Mouse (Mus musculus): ENCODE data around the gene Pla2g4b.

The Pla2g4b gene

DNA sequence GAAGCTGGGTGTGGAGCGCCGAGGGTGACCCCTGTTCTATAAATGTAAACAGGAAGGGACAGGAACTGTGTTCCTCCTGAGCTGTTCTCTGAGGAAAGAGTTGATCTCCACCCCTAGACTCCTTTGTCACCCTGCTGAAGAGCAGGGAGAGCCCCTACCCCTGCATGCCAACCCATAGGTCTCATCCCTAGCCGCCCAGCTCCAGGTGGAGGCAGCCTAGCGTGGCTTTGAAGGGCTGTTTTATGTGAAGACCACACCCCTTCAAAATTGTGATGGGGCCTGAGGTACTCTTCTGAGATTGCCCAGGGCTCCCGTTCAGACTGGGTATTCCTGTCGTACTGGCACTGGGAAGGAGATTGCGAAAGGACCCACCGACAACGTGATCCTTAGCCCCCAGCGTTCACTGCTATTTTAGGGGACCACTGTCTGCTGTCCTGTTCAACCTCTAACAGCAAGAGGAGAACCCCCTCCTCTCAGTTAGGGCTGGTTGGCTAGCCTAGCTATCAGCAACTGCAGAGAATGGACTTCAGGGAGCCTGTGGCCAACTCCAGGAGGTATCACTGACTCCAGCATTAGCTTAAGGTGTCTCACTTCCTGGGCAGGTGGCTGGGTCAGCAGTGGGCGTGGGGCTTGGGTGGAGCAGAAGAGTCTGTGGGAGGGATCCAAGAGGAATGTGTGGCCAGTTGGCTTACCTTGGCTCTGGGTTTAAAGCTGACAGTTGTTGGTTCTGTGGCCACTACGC, at the start of gene Pla2g4b:
TSS of gene Pla2g4b (plus strand) at position 692 of the 742 bp plus-strand sequence.
- no peak for DNase-seq (ENCODE audit: low read depth)

DNA sequence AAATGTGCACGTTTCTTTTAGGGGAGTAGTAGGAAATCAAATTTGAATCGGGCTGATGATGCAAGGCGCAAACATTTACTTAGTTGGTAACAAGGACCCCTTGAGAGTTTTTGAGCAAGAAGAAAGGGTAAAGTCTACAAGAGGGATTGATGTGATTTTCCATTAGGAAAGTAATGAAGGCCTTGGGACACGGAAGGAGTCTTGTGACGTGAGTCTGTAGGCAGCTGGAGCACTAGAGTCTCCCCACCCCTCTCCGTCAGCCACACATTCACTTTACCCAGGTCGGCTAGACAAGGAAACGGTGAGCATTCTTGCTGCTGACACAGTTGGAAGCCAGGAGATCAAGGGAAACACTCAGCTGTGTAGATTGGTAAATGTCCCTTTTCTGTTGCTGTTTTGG, 47.3 kb upstream of the Pla2g4b start:
- no peak for DNase-seq (ENCODE audit: low read depth)

DNA sequence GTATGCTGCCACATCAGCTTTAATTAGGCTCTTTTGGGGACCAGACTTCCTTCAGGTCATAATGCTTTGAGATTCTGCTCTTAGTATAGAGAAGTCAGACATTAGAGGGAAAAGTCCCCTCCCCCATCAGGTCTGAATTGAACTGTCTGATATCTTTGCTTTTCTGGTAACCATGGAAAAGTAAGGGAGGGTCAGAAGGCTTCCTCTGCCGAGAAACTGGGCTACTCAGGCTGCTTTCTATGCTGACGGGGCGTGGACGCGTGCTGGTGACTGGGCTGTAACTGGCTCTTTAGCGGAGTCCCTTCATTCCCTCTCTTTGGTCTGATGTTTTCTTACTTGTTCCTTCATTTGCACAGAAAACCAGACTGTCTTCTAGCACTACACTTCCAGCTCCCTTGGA, 46.8 kb upstream of the Pla2g4b start:
- DNase-seq (ENCODE audit: low read depth): no peak

DNA sequence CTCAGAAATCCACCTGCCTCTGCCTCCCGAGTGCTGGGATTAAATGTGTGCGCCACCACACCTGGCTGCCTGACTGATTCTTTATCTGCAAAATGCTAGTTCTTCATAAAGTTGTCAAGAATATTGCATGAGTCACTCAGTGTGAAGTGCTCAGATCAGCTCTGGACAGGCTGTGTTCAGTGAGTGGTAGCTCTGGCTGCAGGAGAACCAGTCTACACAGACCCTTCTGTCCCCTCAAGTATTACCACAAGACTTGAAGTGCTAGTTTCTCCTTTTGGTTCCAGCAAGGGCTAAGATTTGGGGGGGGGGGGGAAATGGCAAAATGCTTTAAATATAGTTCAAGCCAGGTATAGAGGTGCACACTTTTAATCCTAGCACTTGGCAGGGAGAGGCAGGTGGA, 45.8 kb upstream of the Pla2g4b start:
- DNase-seq (ENCODE audit: low read depth): no peak

DNA sequence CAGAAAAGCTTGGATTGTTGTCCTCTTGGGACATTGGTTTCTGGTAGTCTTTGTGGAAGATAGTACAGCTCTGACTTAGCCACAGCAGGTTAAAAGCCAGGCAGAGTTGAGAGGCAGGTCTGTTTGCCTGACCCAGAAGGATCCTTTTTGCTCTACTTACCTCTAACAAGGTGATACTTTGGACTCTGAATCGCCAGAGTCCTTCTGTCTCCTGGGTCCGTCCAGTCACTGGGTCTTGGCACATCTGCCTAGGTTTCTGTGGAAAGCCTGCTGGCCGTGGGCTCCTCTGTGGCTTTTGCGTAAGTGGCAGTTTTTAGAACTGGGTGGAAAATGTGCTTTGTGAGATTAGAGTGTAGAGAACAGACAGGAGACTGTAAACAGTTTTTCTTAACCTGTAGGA, 44.3 kb upstream of the Pla2g4b start:
- no peak for DNase-seq (ENCODE audit: low read depth)

DNA sequence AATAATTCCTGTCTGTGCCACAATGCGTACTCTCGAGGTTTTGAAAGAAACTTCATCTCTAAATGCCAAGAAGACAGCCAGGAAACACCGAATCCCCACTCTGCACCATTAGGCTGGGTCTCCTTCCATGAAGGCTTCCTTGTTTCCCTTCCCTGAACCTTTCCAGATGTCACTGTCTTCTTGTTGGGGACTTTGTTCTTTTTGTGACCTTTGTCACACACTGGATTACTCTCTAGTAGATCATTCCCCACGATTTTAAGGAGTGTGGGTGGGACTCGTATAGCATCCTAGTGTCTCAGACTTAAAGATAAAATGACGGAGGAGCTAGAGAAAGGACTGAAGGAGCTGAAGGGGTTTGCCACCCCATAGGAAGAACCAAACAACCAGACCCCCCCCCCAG, 42.3 kb upstream of the Pla2g4b start:
- DNase-seq (ENCODE audit: low read depth): no peak

DNA sequence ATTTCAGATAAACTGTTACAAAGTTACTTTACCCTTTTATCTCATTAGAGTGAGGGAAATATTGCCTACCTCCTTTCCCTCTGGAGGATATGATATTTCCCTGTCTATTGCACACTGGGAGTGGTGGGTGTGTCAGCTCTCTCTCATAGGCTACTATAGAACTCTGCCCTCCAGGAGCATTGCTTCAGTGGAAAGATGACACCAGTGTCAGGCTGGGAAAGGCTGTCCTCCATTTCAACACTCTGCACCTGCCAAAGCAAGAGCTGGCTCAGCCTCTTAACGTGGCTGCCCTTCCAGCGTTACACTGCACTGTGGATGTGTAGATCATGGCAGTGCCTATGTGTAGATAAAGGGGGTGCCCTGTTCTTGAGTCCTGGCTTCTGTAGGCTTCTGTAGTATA, 40.9 kb upstream of the Pla2g4b start:
- DNase-seq (ENCODE audit: low read depth): no peak

DNA sequence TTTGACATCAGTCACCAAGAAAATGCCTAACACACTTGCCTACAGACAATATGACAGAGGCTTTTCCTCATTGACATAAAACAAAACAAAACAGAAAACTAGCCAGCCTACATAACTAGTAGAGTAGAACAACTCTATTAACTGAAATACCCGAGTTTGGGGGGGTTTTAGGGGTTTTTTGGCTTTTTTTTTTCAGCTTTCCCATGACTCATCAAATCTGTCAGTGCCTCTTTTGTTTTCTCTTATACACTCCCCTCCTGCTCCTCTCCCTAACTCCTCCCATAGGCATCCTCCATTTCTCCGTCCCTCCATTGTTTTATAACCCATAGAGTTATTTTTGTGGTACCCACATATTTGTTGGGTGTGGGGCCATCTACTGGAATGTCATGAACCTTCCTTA, 39.7 kb upstream of the Pla2g4b start:
- no peak for DNase-seq (ENCODE audit: low read depth)

DNA sequence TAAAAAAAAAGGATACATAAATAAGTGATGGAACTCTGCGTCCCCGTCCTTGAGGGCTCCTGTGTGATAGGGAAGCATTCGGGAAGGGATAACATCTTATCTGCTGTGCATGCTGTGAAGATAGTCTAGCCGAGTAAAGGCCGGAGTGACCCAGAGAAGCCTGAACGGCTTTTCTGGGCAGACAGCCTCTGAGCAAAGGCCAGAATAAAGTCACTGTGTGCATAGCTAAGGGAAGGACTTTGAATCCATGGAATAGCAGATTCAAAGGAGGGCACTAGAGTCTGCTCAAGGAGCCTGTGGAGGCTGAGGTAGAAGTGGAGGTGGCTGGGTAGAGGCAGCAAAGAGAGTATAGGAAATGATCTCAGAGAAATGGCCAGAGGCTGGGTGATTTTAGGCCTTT, 38.4 kb upstream of the Pla2g4b start:
- DNase-seq (ENCODE audit: low read depth): no peak

DNA sequence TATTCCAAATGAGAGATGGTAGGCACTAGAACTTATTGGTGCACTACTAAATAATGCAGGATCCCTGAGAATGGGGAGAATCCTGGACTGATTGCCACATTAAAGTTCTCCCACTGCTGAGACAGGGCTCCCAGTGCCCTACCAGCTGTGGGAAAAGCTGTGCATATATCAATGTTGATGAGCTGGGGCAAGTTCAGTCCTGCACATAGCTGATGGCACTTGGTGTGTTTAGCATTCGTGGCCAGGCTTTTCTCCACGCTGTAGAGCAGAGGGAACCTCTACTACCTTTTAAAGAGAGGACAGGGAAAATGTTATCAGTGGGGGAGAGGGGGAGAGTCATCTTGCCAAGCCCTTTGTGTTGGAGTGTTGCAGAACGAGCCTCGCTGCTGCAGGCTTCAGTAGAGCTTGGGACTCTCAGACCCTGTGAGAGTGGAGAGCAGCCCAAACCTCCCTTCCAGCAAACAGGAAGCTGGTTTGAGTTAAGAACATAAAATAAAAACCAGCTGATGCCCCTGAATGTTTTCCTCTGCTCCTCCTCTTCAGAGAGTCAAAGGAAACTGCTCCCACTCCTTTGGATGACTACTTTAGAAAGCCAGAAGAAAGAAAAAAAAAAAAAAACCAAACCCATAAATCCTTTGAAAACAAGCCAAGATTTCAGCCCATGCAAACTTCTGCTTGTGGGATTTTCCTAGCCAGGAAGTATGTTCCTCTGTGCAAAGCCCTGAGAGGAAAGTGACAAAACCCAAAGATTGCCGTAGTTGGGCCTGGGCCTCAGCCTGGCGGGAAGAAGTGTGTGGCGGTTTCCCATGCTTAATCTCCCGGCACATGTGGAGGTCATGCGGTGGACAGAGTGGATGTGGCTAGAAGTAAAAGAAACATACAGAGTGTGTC, 37.6 kb upstream of the Pla2g4b start:
- no peak for DNase-seq (ENCODE audit: low read depth)

DNA sequence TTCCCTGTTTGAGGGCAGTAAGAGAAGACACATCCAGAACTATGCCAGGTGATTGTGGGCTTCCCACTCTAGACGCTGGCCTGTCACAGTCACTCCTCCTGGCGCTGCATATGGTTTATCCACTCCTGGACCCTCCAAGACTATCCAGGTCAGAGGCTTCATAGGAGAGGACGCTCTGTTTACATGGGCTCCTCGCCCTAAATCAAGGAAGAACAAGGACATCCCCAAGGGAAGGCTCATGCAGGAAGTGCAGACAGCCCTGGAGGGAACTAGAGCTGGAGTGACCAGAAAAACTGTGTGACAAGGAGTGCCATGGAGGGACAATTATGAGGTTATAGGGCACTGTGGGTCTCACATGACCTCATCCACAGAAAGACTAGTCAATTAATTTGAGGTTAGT, 35.9 kb upstream of the Pla2g4b start:
- no peak for DNase-seq (ENCODE audit: low read depth)

DNA sequence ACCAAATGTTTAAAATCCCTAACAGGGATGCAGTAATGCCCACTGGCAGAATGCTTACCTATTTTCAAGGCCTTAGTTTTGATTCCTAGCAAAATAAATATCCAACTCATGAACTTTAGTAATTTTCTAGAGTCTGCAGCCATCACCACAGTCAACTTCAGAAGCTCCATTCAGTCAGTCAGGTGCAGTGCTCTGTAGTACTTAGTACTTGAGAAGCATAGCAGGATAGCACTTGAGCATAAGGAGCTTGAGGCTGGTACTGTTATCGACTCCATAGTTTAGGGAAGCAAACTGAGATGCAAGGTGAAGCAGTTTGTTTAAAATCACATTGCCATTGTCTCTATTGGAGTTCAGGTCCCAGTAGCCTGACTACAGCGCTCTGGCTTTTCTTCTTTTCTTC, 33.5 kb upstream of the Pla2g4b start:
- DNase-seq (ENCODE audit: low read depth): no peak

DNA sequence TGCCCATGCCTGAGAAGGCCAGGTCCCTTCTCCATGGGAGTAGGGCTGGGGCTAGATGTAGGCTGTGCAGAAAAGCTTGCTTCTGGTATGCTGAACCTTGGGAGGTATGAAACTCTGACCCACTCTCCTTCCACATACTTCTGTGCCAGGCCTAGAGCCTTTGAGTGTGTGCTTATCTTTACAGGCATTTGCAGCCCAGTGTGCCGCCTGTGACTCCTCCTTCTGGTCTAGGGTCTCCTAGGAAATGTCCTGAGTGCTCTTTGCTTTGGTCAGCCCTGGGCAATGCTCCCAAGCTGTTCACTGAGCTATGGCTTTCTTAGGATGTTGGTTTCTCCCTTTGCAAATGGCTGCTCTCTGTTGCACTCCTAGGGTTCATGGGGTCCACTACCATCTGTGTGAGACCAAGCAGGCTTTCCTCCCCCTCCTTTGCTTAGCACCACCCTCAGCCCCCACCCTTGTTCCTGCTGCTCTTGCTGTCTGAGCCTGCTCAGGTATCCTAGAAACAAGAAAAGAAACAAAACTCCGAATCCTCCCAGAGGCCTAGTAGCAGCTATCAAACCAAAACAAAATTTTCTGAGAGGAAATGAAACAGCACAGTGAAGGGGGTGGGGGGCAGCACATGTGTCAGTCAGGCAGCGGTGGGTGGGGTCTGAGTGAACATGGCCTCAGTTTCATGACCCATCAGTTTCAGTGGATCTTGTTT, 32.2 kb upstream of the Pla2g4b start:
- no peak for DNase-seq (ENCODE audit: low read depth)

DNA sequence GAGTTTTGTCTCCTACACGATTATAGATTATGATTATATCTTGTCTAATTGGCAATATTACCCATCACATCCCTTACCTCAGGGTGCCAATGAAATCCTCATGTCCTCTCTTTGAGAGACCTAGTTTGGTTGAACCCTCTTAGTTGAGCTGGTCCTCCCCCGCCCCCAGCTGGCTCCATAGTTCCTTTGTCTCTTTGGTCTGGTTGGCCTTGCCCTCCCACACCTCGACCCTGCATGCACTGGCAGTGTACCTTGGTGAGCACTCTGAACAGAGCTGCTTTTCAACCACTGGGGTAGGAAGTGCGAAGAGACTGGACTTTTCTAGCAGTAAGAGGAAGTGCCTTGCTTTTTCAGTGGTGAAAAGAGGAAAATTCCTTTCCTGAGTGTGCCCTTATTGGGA, 31.3 kb upstream of the Pla2g4b start:
- DNase-seq (ENCODE audit: low read depth): no peak

DNA sequence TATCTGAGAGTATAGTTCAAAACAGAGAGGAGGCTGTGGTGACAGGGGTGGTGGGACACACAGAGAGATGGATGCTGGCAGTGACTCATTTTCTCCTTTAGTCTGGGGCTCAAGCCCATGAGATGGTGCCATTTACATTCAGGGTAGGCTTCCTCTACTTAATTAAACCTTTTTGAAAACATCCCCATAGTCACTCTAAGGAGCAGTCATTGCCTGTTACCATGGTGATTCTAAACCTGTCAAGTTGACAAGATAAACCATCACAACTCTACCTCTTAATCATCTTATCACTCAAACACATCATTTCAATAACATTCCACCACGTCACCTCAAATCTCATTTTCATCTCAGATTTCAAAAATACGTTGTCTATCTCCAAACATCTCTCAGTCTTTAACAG, 29.2 kb upstream of the Pla2g4b start:
- DNase-seq (ENCODE audit: low read depth): no peak

DNA sequence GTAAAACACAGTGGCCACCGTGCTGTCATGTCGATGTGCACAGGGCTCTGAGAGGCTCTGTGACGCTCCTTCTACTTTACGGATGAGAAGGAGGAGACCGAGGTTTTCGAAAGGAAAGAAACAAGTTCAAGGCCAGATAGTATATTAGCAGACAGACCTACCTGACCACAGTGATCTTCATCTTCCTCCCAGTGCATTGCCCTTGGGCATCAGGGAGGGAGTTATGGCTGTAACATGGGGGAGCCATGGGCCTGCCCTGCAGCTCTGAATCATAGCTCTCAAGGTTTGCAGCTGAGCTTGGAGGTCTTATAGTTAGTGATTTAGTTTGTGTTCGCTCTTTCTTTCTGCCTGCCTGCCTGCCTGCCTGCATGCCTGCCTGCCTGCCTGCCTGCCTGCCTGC, 26.5 kb upstream of the Pla2g4b start:
- DNase-seq (ENCODE audit: low read depth): no peak

DNA sequence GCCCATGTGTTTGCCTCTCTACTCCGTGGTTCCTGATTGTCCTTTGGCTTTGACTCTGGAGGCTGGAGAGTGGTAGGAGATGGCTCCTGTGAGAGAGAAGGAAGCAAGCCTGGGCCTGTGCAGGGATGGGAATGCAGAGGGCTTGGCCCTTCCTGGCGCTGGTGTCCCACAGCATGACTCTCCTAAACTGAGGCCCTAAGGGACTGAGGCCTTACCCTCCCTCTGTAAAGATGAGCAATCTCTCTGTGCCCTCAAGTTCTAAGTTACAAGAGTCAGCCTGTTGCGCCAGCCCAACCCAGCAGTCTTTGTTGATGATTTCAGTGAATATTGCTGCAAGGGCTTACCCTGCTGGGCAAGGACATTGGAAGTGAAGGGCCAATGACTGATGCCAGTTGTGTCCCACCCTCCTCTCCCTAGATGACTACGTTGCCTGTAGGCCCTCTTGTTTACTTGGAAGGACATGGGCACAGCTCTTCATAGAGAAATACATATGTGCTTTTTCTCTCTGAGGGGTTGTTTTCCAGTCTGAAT, 25.5 kb upstream of the Pla2g4b start:
- no peak for DNase-seq (ENCODE audit: low read depth)

DNA sequence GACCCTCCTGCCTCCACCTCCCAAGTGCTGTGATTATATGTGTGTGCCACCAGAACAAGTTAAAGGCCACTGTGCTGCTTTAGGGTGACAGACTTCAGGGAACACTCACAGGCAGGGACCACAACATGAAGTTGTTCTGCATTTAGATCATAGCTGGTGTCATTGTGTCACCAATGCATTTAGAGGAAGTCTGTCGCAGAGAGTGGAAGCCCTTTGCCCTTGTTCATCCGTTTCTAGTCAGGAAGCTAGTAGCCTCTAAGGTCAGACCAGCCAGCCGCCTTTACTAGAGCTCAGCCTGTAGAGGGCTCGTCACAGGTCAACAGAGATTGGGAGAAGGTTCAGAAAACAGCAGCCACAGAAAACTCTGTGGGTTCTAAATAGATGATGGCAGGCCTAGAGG, 24.5 kb upstream of the Pla2g4b start:
- no peak for DNase-seq (ENCODE audit: low read depth)

DNA sequence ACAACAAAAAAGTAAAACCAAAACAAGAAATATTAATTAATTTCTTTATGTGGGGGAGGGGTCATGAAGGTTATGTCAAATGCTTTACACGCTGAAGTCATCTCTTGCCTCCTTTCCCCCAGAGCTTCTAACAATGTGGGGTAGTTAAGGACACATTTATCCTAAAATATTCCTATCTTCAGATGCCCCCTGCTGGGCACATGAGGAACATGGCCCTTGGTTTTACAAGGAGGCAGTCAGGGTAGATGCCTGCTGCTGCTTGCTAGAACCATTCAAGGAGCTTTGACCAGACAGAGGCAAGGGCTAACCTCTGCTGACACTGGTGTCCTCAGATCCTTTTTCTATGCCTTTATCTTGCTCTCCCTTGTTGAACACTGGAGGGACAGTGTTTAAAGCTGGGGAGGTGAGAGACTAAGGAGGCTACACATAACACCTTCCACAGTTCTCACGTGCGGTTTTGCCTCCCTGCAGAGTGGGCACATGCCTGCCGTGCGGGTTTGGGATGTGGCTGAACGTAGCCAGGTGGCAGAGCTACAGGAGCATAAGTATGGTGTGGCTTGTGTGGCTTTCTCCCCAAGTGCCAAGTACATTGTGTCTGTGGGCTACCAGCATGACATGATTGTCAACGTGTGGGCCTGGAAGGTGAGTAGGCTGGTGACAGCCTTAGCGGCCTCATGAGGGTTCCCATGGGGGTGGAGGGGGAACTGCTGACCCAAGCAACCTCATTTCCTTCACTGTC, 21.6 kb upstream of the Pla2g4b start:
- DNase-seq (ENCODE audit: low read depth): peak; percentile 42

DNA sequence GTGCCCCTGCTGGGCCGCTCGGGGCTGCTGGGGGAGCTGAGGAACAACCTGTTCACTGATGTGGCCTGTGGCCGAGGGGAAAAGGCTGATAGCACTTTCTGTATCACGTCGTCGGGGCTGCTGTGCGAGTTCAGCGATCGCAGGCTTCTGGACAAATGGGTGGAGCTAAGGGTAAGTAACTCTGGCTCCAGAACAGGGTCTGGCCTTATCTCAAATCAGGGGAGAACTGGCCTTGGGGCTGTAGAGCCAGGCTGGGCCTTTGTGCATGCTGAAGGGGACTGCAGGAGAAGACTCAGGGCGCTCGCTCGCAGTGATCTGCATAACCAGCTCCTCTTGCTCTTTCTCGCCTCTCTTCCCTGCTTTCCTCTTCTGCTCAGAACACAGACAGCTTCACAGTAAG, 20.3 kb upstream of the Pla2g4b start:
- DNase-seq (ENCODE audit: low read depth): no peak

DNA sequence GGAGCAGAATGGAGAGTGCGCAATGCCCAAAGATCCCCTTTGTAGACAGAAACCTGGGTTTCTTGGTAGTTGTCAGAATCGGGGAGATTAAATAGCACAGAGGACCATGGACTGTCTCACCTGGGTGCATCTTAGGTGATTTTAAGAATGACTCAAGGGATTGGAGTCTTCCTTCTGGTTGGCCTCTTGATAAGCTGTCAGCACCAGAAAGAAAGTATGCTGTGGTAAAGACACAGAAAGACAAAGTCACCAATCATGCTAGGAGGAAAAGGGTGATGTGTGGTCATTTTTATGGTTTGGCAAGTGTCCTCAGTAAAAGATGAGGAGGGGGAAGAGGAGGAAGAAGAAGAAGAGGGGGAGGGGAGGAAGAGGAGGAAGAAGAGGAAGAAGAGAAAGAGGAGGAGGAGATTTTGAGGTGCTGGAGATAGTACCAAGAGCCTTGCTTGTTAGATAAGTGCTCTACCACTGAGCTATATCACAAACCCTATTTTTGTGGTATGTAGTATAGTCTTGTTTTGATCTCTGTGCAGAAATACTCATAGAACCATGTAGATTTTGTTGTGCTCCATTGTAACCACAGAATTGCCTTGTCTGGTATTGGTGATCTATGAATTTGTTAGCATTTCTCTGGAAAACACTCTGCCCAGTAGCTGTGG, 19.3 kb upstream of the Pla2g4b start:
- DNase-seq (ENCODE audit: low read depth): no peak
